Mouse (Mus musculus) layer of hippocampus, adult 9-10 months (tissue): ENCODE measurements around the gene Ramp2.

Experiments
- DNase-seq: peaks from one replicate; pipeline ENCODE4 v3.0.0; 2022; ENCODE audit warnings: low spot score

The Ramp2 gene

DNA sequence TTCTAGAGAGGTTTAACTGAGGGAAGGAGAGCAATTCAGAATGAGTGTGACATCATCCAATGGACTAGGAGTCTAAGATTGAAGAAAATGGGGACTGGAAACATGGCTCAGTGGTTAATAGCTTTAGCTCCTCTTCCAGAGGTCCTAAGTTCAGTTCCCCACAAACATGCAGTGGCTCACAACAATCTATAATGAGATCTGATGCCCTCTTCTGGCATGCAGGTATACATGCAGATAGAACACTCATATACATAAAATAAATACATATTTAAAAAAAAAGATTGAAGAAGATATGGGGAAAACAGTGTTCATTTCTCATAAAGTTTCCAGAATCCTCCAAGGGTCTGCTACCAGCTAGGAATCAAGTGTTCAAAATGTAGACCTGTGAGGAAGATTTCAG, 10.4 kb upstream of the Ramp2 start:
- DNase-seq: no peak

DNA sequence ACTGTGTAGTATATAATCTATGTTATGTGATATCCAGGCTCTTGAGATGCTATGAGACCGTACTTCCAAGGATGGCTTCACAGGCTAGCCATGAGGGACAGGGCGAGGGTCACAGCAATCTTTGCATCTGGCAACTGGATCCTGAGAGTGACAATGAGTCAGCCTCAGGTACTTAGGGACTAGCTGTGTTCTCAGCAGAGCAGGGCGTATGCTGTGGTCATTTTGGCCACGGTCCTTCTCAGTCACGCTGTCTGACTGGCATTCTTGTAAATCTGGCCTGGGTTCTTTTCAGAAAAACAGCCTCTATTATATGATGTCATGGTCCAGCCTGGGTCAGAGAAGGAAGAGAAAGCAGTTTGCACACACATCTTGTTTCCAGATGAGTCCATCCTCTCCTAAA, 9.0 kb upstream of the Ramp2 start:
- DNase-seq: no peak

DNA sequence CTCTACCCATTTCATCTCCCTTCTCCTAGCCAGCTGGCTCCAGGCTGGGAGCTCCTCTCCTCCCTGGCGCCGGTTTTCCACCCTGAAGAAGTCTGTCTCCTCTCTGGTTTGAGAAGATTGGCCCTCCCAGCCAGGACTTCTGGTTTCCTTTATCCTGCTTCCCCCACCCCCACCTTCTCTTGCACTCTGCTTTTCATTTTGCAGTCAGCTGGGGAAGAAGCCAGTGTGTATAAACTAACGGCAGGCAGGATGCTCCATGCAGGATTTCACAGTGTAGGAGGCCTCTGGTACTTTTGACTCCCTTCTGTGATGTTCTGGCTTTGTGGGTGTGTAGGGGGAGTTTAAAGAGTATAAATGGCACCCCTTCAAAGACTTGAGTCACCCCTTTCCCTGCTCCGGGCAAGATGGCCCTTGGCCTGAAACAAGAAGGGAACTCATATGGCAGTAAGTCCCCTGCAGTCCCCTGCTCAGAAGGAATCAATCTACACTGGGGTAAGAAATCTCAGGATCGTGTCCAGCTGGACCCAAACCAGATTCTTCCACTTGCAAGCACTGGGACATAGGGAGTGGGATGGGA, 7.7 kb upstream of the Ramp2 start:
- no peak for DNase-seq

DNA sequence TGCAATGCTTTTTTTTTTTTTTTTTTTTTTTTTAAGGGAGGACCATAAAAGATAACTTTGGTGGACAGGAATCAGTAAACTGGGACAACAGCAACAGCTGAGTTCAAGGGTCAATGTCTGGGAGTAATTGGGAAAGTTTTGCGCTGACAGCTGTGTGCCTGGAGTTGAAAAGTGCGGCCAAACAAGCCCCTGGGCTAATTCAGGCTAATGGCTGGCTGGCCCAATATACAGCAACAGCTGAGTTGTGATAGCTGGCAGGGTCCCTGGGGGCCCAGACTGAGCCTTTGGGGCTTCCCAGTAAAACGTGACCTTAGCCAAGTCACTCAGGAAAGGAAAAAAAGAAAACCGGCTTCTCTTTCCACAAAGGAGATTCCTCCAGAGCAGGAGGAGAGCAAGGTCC, 757 bp upstream of the Ramp2 start:
- DNase-seq: no peak

DNA sequence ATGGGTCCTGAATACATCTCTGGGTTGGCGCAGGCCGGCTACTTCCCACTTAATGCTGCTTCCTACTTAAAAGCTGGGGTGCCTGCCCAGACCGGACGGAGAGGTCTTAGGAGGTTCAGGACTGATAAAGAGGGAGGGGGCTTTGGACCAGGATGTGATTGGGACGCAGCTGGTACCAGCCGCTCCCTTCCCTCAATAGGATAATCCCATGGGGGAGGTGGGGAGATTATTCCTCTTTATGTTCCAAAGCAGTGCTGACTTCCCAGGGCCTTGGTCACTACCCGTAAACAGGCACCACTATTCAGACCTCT, 829 bp downstream of the Ramp2 start:
- no peak for DNase-seq

DNA sequence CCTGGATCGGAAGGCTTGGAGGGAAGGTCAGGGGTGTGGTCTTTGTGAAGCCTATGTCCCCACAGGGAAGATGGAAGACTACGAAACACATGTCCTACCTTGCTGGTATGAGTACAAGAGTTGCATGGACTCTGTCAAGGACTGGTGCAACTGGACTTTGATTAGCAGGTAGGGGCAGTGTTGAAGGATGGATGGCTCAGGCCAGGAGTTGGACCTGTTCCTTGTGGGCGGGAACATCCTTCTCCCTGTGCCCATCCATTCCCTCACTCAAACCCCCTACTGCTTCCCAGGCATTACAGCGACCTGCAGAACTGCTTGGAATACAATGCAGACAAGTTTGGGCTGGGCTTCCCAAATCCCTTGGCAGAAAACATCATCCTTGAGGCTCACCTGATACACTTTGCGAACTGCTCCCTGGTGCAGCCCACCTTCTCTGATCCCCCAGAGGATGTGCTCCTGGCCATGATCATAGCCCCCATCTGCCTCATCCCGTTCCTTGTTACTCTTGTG, 1.7 kb downstream of the Ramp2 start:
- no peak for DNase-seq

DNA sequence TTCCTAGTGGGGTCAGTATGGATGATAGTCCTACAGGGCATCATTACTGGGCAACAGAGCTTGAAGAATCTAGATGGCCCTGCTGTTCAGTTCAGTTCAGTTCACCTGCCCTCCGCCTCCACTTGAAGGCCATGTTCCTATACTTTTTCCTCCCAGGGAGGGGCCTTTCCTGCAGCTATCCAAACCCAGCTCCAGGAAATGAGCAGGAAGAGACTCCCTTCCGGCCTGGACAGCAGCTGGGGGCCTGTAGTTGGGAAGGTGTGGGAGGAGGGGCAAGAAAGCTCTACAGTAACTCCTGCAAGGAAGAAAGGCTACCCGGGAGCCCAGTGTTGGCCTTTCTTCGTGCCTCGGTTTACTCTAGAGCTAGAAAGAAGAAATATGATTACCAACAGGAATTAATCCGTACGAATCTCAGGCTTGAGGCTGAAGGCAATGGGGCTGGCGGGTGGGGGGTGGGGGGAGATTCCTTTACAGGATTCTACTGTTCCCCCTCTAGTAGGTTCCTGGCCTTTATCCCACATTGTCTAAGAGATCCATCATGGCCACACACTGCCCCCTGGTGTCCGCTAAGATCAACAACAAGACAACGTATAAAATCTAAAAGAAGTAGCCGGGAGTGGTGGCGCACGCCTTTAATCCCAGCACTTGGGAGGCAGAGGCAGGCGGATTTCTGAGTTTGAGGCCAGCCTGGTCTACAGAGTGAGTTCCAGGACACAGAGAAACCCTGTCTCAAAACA, 2.6 kb downstream of the Ramp2 start:
- peak; percentile 78 for DNase-seq

DNA sequence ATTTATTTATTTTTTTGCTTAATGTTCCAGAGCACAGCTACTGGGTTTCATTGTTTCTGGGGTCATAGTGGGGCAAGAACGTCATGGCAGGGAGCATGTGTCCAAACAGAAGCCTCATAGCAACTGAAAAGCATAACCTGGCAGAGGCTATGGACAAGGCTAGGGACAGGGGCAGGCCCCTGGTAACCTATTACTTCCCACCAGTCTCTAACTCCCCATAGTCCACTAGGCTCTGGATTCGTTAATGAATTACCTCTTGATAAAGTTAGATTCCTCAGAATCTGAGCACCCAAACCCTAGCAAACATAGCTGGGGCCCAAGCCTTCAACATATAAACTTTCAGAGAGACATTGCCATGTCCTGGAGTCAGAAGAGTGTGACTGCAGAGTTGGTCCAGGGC, 5.2 kb downstream of the Ramp2 start:
- DNase-seq: no peak

DNA sequence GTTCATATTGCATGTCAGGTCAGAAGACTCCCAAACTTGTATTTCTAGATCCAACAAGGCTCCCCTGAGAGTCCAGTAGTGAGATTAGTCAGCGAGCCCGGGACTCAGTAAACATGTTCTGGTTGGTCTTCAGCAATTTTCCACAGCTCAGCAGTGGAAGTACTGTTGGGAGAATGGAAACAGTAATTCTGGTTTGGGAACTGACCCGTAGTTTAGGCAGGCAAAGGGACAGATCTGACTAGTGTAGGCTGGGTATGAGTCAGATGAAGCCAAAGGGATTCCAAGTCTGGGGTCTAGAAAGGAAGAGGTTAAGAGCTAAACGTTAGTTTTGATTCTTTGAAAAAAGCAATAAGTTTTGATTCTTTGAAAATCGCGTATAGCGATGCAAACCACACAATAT, 7.1 kb downstream of the Ramp2 start:
- DNase-seq: no peak

DNA sequence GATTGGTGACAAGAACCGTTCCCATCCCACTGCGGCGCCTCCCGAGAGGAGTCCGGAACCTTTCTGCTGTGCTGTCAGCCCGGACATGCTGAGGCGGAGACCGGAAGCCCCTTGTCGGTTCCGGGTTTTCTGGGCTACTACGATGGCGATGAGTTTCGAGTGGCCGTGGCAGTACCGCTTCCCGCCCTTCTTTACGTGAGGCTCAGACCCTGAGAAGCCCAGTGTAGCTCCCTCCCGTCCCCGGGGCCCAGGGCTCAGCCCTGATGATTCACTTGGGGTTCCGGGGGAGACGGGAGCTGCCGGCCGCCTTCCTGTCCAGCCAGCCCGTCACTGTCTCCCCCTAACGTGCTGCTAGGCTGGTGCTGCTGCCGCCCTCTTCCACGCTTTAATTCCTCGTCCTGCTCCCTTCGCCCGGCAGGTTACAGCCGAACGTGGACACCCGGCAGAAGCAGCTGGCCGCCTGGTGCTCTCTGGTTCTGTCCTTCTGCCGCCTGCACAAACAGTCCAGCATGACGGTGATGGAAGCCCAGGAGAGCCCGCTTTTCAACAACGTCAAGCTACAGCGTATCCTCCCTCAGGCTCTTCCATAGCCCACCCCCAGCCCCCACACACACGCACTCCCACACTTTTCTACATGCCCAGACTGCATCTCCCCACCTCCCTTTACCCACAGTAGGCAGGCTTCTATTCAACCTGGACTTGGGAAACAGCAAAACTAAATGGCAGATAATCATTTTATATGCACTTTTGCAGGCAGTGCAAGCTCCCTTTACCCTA, 8.0 kb downstream of the Ramp2 start, which contains the start of gene Vps25:
TSS of gene Vps25 (plus strand) at position 95 of the 777 bp plus-strand sequence.
- peak; percentile 72 for DNase-seq

DNA sequence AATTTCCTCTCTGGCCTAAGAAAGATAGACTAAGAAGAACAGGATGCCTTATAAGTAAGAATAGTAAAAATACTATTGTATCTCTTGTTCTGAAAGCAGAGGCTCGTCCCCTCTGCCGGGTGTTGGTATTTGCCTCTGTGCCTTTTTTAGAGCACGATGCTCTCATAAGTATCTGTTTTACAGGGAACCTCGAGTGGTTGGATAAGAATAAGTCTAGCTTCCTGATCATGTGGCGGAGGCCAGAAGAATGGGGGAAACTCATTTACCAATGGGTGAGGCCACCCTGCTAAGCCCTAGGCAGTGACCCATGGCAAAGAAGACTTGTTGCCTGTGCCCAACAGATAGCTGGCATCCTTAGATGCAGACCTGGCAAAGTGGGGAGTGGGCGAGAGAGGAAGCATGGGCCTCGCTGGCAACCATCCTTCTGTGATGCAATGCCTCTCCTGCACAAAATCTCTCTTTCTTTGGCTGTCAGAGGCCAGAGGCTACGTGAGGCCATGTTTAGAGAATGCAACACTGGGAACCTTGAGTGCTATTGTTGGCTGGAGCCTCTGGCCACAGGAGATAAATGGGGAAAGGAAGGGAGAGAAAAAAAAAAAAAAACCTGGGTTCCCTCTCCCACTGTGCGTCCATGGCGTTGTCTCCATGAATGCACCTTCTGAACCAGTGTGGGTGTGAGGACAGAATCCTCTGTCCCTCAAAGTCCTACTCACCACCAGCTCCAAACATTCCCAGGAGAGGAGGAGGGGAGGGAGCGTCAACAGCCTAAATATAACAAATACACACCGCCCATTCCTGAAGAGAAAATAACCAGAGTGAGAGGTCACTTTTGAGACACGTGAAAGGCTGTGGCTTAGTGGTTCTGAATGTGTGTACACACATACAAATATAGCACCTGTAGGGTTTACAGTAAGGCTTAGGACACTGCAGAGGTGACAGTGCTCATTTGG, 10.3 kb downstream of the Ramp2 start:
- no peak for DNase-seq

DNA sequence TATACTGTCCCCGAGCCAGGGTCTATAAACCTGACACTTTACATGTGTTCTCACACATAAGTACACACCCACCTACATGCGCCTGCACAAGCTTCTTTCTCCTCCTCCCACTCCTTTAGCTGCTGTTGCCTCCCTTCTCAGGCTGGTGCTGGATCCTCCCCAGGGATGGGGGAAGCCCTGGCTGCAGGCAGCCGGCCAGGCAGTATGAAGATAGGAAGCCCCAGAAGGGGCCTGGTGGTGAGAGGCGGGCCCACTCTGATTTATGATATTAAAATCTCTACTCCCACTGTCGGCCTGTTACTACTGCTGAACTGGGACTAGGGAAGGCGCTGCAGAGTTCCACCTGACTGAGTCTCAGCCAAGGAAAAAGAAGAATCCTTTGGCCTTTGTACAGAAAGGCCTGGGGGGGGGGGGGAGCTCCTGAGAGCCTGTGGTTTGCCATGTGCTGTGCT, 13.5 kb downstream of the Ramp2 start:
- no peak for DNase-seq

DNA sequence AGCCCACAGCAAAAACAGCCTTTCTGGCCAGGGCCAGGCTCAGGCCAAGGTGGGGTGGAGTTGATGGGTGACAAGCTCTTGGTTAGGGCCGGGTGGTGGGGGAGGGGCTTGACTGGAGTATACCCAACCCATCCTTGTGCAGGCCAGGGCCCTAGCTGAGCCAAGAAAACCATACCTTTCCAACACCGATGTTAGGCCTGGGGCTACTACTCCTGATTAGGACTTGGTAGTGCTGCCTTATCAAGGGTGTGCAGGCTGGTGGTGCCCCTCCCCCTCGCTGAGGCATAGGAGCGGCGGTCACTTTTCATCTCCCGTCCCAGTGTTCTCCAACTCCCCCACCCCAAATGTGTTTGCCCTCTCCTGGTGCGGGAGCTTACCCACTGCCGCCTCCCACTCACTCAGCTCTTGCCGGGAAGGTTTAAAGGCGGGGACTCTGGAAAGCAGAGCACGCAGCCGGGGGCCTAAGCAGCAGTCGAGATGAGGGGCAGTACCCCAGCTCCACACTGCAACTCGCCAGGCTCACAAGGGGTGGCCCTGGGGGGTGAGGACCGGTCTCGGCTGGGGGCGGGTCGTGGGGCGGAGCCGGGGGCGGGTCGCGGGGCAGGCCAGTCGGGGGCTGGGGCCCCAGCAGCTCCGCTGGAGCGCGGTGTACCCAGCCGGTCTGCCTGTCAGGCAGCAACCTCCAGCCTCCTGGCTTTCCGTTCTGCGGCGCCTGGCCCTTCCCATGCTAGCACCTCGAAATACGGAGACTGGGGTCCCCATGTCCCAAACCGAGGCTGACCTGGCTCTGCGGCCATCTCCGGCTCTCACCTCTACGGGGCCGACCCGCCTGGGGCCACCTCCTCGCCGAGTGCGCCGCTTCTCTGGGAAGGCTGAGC, 14.4 kb downstream of the Ramp2 start, which contains the start of gene Wnk4:
TSS of gene Wnk4 (plus strand) at position 620 of the 878 bp plus-strand sequence.
- DNase-seq: no peak

DNA sequence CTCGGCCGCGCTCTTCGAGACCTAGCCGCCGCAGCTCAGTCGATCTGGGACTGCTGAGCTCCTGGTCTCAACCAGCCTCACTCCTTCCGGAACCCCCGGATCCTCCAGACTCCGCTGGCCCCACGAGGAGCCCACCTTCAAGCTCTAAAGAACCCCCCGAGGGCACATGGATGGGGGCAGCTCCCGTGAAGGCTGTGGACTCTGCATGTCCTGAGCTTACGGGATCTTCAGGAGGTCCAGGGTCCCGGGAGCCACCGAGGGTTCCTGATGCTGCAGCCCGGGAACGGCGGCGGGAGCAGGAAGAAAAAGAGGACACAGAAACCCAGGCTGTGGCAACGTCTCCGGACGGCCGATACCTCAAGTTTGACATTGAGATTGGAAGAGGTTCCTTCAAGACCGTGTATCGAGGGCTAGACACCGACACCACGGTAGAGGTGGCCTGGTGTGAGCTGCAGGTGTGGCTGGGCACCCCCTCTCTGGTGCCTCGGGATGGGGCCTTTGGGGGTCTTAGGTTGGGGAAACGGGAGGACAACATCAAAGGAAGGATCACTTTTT, 15.1 kb downstream of the Ramp2 start:
- no peak for DNase-seq

DNA sequence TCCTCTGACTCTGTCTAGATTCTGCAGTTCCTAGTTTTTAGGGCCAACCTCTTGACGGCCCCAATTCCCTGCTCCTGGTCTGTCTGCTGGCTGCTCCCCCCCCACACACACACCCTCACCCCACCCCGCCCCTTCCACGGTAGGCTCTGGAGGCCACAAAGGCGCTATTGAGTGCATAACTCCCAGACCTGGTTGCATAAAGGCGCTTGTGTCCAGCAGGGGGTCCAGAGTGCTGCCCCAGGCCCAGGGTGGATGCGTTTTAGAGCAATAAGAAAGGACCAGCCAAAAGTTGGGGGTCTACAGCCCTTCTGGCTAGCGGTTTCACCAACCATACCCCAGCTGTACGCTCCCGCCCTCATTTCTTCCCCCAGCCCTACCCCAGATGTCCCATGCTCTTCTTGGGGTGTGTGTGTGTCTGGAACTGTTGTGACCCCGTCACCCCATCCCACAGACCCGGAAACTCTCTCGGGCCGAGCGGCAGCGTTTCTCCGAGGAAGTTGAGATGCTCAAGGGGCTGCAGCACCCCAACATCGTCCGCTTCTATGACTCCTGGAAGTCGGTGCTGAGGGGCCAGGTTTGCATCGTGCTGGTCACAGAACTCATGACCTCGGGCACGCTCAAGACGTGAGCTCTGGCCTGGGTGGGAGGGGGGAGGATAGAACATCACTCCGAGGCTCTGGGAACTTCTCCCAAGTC, 16.6 kb downstream of the Ramp2 start:
- DNase-seq: no peak

DNA sequence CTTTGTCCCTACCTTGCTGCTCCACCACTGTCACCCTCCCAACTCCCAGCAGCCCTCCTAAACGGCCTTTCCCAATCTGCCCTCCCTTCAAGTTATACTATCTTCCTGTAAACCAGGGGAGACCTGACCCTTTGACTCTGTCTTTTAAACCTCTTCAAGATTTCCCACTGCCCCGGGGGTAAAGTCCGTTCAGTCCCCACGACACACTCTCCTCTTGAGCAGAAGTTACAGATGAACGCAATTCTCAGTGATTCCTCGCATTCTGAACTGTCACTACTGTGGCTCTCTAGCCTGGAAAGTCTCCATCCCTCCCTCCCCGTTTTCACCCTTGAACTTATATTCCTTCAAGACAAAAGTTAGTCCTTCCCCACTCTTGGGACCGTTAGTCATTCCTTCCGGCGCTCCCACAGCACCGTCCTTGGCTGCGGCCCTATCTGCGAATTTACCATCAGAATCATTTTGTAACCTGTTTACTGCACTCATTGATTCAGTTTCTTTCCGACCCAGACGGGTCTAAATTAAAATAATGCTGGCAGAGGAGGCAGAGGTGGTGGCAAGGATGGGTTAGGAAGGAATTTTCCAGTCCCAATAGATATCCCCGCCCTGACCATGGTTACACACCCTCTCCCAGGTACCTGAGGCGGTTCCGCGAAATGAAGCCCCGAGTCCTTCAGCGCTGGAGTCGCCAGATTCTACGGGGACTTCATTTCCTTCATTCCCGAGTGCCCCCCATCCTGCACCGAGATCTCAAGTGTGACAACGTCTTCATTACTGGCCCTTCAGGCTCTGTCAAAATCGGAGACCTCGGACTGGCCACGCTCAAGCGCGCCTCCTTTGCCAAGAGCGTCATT, 17.5 kb downstream of the Ramp2 start:
- no peak for DNase-seq

DNA sequence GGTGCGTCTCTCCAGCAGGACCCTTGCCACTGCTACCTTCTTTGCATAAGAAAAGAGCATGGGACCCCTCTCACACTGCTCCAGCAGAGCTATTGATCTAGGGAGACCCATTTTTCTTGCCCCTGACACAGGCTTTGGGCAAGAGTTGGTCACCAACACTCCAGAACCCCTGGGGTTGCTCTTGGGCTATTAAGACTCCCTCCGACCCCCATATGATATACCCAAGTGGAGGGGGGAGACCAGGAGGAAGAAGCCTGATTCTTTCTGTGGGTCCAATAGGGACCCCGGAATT, 18.1 kb downstream of the Ramp2 start:
- no peak for DNase-seq

DNA sequence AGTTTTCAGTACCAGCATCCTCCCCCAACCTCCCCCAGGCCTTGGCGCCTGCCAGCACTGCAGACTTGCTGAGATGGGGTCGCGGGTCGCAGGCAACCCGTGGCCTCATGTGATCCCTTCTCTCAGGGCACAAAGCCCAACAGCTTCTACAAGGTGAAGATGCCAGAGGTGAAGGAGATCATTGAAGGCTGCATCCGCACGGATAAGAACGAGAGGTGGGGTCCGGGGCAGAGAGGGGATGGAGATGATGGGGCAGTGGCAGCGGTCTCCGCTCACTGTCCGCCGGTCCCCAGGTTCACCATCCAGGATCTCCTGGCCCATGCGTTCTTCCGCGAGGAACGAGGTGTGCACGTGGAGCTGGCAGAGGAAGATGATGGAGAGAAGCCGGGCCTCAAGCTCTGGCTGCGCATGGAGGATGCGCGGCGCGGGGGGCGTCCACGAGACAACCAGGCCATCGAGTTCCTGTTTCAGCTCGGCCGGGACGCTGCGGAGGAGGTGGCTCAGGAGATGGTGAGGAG, 19.2 kb downstream of the Ramp2 start:
- DNase-seq: no peak

DNA sequence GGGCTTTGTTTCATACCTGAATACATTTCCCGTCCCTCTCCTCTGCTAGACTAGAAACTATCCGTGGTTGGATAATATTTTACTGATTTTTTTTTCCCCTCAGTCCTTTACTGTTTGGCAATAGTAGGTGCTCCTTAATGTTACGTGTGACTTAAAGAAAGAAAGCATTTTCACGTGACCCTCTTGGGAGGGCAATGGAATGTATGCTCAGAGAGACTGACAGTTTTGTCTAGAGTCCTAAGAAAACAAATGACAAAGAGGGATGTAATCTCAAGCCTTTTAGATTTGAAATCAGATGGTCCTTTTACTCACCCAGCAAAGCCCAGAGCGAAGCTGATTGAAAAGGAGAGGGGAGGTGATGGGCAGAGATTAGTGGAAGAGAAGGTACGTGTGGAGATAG, 20.1 kb downstream of the Ramp2 start:
- DNase-seq: no peak
